Mouse (Mus musculus): ENCODE measurements around the gene Stfa2. TPM values are rescaled to one million over a fixed set of nuclear protein-coding genes. Genes with fewer than 3 reads are reported as not detected.
"Not testable (repeated sequence)": the region's sequence is repeated elsewhere in the genome, so short reads cannot be mapped to it uniquely, and the experiment has no call there.

The Stfa2 gene
- total RNA-seq (2014; rRNA removed) (1.1 TPM in 1 of 2 replicates, not detected in the other), polyA plus RNA-seq (2015; fragmentation: Nextera tagmentation; extraction: Ambion mirVana) (0.34 TPM in 1 of 2 replicates, not detected in the other)

- no peaks in the 10 kb centered on the region for H3K9me3 ChIP-seq (ENCODE audit: low read length)
Measured at GRCm38 (mm10) chr16:36408357-36408756, at the start of gene Stfa2. Stfa2 (minus strand) TSS chr16:36408457.

GRCm38 (mm10) chr16:36455342-36455802, 47.1 kb upstream of the Stfa2 start, which contains the start of gene Stfa3:
Stfa3 (minus strand) TSS chr16:36455392.
- Histone ChIP-seq H3K4me2 (ENCODE audit: low read depth) (no peak within 1 kb of the TSS), H3K27ac (ENCODE audit: low read depth, low read length) (no peak within 1 kb of the TSS), H3K36me3 (ENCODE audit: insufficient read depth) (no peaks in the 10 kb centered on the region), H3K9me3 (ENCODE audit: low read length) (no peaks in the 10 kb centered on the region), H3K4me3 (ENCODE audit: low read depth, low read length) (no peak within 1 kb of the TSS), H3K9ac (no peak within 1 kb of the TSS), H3K27me3 (ENCODE audit: insufficient read depth, low read length) (no peaks in the 10 kb centered on the region), H3K4me1 (ENCODE audit: insufficient read depth) (no peaks in the 10 kb centered on the region)
- ATAC-seq: no peak
- DNase-seq: no peak
- WGBS: 83% methylated on average over 4 of the region's 4 CpGs
- no peak for TF ChIP-seq CTCF (IDR thresholded peaks at IDR 0.05; ENCODE audit: low read depth)

More at GRCm38 (mm10) chr16:36408357-36408756, at the start of gene Stfa2:
- ATAC-seq (no peak), DNase-seq (no peak)
- H3K27me3 ChIP-seq (ENCODE audit: insufficient read depth, low read length): no peaks in the 10 kb centered on the region
- no peaks in the 10 kb centered on the region for H3K4me1 ChIP-seq (ENCODE audit: insufficient read depth)
- H3K4me2 ChIP-seq (ENCODE audit: low read depth): no peak within 1 kb of the TSS
- H3K36me3 ChIP-seq (ENCODE audit: insufficient read depth): no peaks in the 10 kb centered on the region
- no peak within 1 kb of the TSS for H3K27ac ChIP-seq (ENCODE audit: low read depth, low read length)
- TF ChIP-seq CTCF (IDR thresholded peaks at IDR 0.05; ENCODE audit: low read depth): no peak
- no peak within 1 kb of the TSS for H3K9ac ChIP-seq
- no peak within 1 kb of the TSS for H3K4me3 ChIP-seq (ENCODE audit: low read depth, low read length)

GRCm38 (mm10) chr16:36420979-36421378, 12.7 kb upstream of the Stfa2 start:
- not testable (repeated sequence) for H3K9me3 ChIP-seq (ENCODE audit: low read length); H3K4me3 ChIP-seq (ENCODE audit: low read depth, low read length); H3K4me2 ChIP-seq (ENCODE audit: low read depth); H3K27me3 ChIP-seq (ENCODE audit: insufficient read depth, low read length); ATAC-seq; H3K36me3 ChIP-seq (ENCODE audit: insufficient read depth); DNase-seq; H3K4me1 ChIP-seq (ENCODE audit: insufficient read depth); H3K9ac ChIP-seq; H3K27ac ChIP-seq (ENCODE audit: low read depth, low read length)
- 85% methylated on average over 1 of the region's 1 CpGs for WGBS

GRCm38 (mm10) chr16:36389060-36389459, 19.2 kb downstream of the Stfa2 start:
- no peak for TF ChIP-seq CTCF (IDR thresholded peaks at IDR 0.05; ENCODE audit: low read depth)
- Histone ChIP-seq H3K4me1 (ENCODE audit: insufficient read depth) (no peaks in the 10 kb centered on the region), H3K36me3 (ENCODE audit: insufficient read depth) (no peaks in the 10 kb centered on the region), H3K4me2 (ENCODE audit: low read depth) (no peak overlapping the region), H3K9ac (no peak overlapping the region), H3K4me3 (ENCODE audit: low read depth, low read length) (no peak overlapping the region), H3K27ac (ENCODE audit: low read depth, low read length) (no peak overlapping the region), H3K9me3 (ENCODE audit: low read length) (no peaks in the 10 kb centered on the region), H3K27me3 (ENCODE audit: insufficient read depth, low read length) (no peaks in the 10 kb centered on the region)
- ATAC-seq (no peak), DNase-seq (no peak)
- WGBS: 24% methylated on average over 4 of the region's 4 CpGs

GRCm38 (mm10) chr16:36367648-36368047, 40.6 kb downstream of the Stfa2 start, which contains the start of gene BC100530:
BC100530 (minus strand) TSS chr16:36367748.
- H3K4me1 ChIP-seq (ENCODE audit: insufficient read depth); H3K9ac ChIP-seq; H3K4me2 ChIP-seq (ENCODE audit: low read depth); H3K36me3 ChIP-seq (ENCODE audit: insufficient read depth); H3K9me3 ChIP-seq (ENCODE audit: low read length); DNase-seq; H3K4me3 ChIP-seq (ENCODE audit: low read depth, low read length); H3K27ac ChIP-seq (ENCODE audit: low read depth, low read length); H3K27me3 ChIP-seq (ENCODE audit: insufficient read depth, low read length); ATAC-seq: not testable (repeated sequence)
- 86% methylated on average over 3 of the region's 3 CpGs for WGBS

Other genes with a start within 250 kb of the Stfa2 start
- gene Gm5483, start 224.2 kb downstream of the Stfa2 start, total RNA-seq (2014; rRNA removed): 2.8 and 5.3 TPM in 2 replicates
- gene Gm5483, start 224.2 kb downstream of the Stfa2 start, polyA plus RNA-seq (2015; fragmentation: Nextera tagmentation; extraction: Ambion mirVana): 0.59 and 2.8 TPM in 2 replicates
- gene Gm5416, start 198.1 kb downstream of the Stfa2 start, total RNA-seq (2014; rRNA removed): not detected in 2 replicates
- not detected in 2 replicates for gene Gm5416, start 198.1 kb downstream of the Stfa2 start, polyA plus RNA-seq (2015; fragmentation: Nextera tagmentation; extraction: Ambion mirVana)
- 0.86 and 2.9 TPM in 2 replicates for gene 2010005H15Rik, start 187.0 kb downstream of the Stfa2 start, total RNA-seq (2014; rRNA removed)
- 0.74 TPM in 1 of 2 replicates, not detected in the other for gene 2010005H15Rik, start 187.0 kb downstream of the Stfa2 start, polyA plus RNA-seq (2015; fragmentation: Nextera tagmentation; extraction: Ambion mirVana)
- gene Stfa1, start 131.5 kb downstream of the Stfa2 start, total RNA-seq (2014; rRNA removed): 1.0 TPM in 1 of 2 replicates, not detected in the other
- gene Stfa1, start 131.5 kb downstream of the Stfa2 start, polyA plus RNA-seq (2015; fragmentation: Nextera tagmentation; extraction: Ambion mirVana): 1.4 and 5.1 TPM in 2 replicates
- gene BC117090, start 74.1 kb downstream of the Stfa2 start, total RNA-seq (2014; rRNA removed): 4.4 TPM in 1 of 2 replicates, not detected in the other
- gene BC117090, start 74.1 kb downstream of the Stfa2 start, polyA plus RNA-seq (2015; fragmentation: Nextera tagmentation; extraction: Ambion mirVana): not detected in 2 replicates
- 1.4 and 2.3 TPM in 2 replicates for gene BC100530, start 40.7 kb downstream of the Stfa2 start, total RNA-seq (2014; rRNA removed)
- gene BC100530, start 40.7 kb downstream of the Stfa2 start, polyA plus RNA-seq (2015; fragmentation: Nextera tagmentation; extraction: Ambion mirVana): 2.3 and 2.7 TPM in 2 replicates
- not detected in 2 replicates for gene Stfa3, start 46.9 kb upstream of the Stfa2 start, total RNA-seq (2014; rRNA removed)
- gene Stfa3, start 46.9 kb upstream of the Stfa2 start, polyA plus RNA-seq (2015; fragmentation: Nextera tagmentation; extraction: Ambion mirVana): 0.82 TPM in 1 of 2 replicates, not detected in the other
- gene Casr, start 153.7 kb upstream of the Stfa2 start, total RNA-seq (2014; rRNA removed): 0.46 and 1.6 TPM in 2 replicates
- gene Casr, start 153.7 kb upstream of the Stfa2 start, polyA plus RNA-seq (2015; fragmentation: Nextera tagmentation; extraction: Ambion mirVana): 0.14 and 0.62 TPM in 2 replicates

Data from forebrain, postnatal 0 days (tissue).